Mouse (Mus musculus) spleen, adult 18-20 months (tissue): Measurements from ENCODE around the gene Dennd5b.
A peak's percentile ranks its signal among the peaks of the same experiment; 100 is the strongest.
"Not testable (repeated sequence)": the region's sequence is repeated elsewhere in the genome, so short reads cannot be mapped to it uniquely, and the experiment has no call there.

Experiments
- DNase-seq, 2 experiments: peaks; one replicate each; pipeline ENCODE4 v3.0.0; 2022; ENCODE audit warnings: mixed read lengths in 2 of 2

The Dennd5b gene

DNA sequence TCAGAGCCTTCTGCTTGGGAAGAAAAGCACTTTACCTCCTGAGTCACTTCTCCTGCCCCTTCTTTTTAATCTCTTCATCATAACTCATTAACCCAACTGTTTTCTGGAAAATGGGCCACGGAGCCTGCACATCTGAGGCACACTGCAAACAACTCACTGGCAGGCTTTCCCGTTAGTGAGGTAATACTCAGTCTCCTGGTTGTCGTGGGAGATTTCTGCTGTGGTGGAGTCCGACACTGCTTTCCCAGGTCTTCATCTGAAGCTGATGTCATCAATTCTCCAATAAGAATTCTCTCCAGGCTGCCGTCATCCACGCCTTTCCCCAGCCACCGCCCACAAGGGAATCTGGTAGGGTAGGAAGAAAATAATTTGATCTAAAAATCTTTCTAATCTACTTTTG is 96.5 kb downstream of the Dennd5b start:
- no peak for DNase-seq

- no peak for DNase-seq
Observed at GRCm38 (mm10) chr6:148994327-148994999, 107.0 kb downstream of the Dennd5b start.

DNA sequence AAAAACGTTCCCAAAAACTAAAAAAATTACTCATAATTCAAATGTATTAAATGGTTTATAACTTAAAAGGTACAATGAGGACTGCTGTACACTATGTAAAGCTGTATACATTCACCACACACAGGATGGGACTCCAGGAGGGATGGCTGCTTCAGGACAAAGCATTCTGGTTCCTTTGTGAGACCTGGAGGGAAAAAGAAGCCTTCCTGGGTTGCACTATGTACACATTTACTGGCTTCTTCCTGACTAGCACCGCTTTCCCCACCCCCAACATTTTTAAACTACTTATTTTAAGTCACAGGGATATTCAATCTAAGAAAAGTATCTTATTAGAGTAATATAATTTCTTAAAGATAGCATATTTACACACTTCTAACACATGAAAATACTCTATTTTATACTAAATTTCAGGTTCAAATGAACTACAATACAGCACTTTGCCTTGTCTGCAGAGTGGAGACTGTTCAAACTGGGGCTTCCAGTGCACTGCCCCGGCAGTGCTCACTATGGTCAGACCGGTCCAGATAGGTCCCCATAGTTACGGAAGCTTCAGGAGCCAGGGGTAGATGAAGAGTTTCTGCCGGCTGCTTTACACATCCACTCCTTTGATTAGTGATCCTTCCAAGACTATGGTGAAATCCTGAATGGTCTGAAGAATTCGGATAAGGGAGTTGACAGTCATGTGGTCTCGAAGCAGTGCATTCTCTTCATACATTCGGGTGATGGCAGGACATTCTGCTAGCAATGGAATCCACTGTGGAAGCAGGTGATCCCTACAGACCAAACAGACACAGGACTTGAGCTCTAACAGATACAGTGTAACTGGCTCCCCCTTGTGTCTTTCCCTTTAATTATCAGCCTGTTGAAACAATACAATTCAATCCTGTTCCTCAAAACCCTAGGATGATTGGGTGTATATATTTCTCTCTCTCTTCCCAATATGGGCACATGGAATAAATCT is 108.1 kb downstream of the Dennd5b start:
- DNase-seq: no peak

DNA sequence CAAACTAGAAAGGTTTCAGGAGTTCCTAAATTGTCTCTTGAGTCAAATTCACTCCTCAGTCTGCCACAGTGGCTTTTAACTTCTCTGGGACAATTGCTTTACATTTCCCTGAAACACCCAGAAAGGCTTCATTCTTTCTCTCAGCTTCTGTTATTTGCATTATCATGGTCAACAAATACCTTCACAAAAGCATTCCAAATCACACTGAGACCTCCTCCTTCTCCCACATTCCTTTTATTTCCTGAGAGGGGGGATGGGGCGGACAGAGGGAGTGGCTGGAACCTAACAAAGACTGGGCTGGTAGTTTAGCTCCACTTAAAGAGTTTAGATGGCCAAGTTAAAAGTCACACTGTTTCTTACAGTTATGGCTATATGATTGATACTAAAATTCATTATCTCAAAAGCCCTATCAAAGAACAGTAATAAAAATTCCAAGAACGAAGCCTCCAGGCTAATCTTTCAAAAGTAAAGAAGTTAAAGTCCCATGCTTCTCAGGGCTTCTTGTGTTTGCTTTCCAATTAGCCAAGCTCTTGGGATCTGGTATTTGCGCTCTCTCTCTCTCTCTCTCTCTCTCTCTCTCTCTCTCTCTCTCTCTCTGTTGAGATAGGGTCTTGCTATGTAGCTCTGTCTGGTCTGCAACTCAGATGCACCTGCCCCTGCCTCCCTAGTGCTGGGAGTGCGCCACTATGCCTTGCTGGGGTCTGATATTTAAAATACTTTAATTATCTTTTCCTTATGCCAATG is 108.9 kb downstream of the Dennd5b start:
- no peak for DNase-seq

- DNase-seq: no peak
Observed at GRCm38 (mm10) chr6:148991660-148992372, 109.7 kb downstream of the Dennd5b start.

DNA sequence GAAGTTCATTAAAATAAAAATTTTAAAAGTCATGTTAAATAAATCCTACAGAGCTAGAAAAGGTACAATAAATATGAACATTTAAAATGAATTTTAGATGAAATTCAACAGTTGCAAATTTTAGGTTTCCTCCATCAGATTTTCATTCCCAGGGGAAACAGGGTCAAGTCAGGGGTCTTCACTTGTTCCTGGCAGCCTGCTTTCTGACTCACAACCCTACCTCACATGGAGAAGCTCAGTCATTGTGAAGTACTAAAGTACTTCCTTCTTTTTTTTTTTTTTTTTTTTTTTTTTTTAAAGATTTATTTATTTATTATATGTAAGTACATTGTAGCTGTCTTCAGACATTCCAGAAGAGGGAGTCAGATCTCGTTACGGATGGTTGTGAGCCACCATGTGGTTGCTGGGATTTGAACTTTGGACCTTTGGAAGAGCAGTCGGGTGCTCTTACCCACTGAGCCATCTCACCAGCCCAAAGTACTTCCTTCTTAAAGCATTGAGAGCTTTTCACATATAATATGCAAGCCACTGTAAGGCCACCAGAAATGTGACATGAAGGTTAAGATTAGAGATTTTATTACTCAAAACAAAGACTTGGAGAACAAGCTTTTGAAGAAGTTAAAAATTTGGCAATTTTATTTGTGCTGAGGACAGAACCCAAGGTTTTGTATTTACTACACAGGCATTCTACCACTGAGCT is 111.5 kb downstream of the Dennd5b start:
- not testable (repeated sequence) for DNase-seq

DNA sequence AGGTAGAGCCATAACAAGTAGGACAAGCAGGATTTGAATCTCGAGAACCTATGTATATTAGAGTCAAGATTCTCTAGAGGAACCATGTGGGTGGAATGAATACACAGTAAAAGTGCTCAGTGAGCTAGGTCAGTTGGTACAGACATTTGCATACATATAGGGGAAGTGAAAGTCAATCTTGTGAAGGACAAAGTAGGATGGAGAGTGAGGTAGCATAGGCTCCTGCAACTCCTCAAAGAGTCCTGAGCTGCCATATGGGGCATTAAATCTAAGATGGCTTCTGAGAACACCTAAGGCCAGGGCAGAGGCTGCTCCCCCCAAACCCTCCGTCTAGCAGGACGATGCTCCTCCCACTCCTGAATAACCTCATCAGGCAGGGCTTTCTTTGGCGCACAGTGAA is 115.5 kb downstream of the Dennd5b start:
- DNase-seq: peak in 1 of 2 experiments; percentile 23

GRCm38 (mm10) chr6:148980495-148980894 is 121.0 kb downstream of the Dennd5b start:
- DNase-seq: no peak

DNA sequence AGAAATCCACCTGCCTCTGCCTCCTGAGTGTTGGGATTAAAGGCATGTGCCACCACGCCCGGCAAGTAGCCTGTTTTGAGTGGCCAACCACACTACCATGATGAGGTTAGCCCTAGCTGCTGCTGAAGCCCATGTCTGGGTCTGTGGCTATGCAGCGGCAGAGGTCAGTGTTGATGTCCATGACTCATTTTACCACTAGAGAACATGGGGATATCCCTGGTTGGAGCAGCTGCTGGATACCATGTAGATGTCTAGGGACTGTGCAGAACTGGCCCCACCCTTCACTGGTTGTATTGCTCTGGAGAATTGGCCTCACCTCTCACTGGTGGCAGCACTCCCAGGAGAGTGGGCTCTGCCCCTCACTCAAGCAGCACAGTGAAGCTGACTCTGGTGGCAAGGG is 126.4 kb downstream of the Dennd5b start:
- DNase-seq: no peak

- DNase-seq: no peak
Observed at GRCm38 (mm10) chr6:148972891-148973290, 128.6 kb downstream of the Dennd5b start.

DNA sequence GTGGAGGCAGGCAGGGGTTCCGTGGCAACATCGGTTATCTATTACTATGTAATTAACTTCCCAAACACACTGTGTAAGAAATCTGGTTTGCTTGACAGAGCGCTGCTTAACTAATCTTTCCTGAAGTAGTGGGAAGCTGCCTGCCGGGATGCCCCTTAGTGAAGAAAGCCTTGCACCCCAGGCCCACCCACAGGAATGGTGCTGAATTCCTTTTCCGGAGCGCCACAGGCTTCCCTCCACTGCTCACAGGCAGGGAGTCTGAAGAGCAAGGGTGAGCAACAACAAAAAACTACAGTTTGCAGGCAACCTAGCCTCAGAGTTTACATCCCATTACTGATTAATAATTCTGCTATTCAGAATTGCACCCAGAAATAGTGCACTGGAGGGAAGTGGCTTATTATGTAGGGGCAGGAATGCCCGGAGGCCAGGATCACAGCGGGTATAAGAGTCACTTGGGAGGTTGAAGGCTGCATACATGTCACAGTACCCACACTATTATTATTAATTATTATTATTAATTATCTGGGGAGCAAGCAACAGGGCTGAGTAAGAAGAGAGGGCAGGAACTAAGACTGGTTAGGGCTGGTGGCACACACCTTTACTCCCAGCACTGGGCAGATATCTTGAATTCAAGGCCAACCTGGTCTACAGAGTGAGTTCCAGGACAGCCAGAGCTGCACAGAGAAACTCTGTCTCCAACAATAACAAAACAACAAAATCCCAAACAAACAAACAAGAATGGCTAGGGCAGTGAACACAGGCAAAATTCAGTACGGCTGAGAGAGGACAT is 129.2 kb downstream of the Dennd5b start:
- DNase-seq: no peak

GRCm38 (mm10) chr6:148971385-148971940 is 130.0 kb downstream of the Dennd5b start:
- DNase-seq: no peak

- DNase-seq: no peak
Observed at GRCm38 (mm10) chr6:148961285-148961684, 140.2 kb downstream of the Dennd5b start.

- no peak for DNase-seq
Observed at GRCm38 (mm10) chr6:148959540-148960238, 141.8 kb downstream of the Dennd5b start.

GRCm38 (mm10) chr6:148958712-148959111 is 142.8 kb downstream of the Dennd5b start:
- DNase-seq: no peak

- DNase-seq: no peak
Observed at GRCm38 (mm10) chr6:148957046-148957445, 144.4 kb downstream of the Dennd5b start.

DNA sequence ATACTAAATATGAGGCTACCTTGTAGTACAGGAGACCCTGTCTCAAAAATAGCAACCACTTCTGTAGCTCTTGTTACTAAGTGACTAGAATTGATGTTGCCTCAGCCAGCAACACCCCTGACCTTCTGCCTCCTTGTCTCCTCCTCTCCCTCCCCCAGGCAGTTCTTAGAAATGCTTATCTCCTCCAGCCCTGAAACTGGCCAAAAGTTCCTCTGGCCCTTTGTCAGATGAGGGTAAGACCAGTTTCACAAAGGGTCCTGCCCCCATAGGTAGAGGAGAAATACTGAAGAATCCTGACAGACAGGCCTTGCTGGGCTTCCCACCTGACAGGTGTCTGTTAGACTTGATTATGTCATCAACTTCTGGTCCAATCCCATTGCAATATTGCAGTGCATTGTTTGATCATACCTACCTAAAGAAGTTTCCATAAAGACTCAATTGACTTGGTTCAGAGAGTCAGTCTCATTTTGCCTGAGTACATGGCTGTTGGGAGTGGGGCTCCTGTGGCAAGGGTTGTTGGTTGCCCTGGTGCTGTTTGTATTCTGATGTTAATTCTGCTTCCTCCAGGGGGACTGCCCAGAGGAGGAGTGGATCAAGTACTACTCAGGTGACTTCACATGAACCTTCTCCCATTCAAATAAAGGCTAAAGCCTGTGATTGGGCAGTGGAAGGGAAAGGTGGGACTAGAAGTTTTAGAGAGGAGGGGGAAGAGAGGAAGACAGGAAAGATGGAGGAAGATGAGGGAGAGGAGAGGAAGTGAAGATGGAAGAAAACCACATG is 145.6 kb downstream of the Dennd5b start:
- DNase-seq: no peak

DNA sequence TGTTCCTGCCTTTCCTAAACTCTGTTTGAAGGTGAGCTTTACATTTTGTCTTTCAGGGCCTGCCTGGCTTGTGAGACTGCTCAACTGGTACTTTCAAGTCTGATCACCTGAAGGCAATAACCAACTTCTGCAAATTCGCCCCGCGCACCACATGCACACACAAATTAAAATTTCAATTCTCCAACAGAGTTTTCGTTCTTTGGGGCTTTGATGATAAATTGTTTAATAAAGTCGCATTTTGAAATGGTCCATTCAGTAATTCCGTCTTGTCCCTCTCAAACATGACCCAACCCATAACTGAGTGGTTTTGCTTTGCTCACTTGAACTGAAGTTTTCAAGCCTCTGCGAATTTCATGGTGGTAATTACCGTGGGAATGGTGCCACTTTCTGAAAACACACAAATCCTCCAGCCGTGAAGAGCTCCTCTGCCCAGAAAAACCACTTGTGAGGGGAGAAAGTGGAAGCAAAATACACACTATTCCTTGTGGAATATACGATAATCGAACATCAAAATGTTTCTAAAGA is 154.5 kb downstream of the Dennd5b start:
- no peak for DNase-seq

DNA sequence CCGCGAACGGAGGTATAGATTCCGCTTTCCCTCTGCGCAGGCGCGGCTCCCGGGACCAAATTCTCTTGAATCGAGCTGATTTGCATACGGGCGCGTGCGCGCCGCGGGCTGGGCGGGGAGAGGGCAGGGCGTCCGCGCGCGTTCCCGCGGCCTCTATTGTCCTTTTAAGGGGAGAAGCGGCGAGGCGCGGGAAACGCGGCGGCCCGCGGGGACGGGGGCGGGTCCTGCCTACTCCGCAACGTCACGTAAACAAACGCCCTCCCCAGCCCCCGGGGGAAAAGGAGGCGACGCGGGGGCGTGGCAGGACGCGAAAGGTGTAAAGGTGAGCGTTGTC is 155.1 kb downstream of the Dennd5b start, which contains the start of gene Sinhcaf:
TSS of gene Sinhcaf (minus strand) at position 59 of the 334 bp plus-strand sequence.
- peak; percentile 99 for DNase-seq
